Comparison of ENCODE assay signal across 16 mouse cellular contexts in the genomic region with DNA sequence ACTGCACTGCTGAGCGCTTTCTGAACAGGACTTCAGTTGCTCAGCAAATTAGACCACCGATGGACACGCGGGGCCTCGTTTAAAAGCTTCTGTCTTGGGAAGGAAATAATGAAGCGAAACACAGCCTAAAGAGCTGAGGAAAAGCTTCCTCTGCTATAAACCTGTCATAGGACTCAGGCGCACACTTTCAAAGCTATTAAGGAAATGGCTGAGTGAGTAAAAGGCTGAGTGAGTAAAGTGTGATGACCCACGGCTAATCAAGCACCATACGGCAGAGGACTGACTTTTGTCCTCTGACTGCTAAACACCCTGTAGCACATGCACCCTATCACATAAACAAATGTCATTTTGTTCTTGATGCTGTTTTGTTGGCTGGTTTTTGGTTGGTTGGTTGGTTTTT. TPM values are rescaled to one million over a fixed set of nuclear protein-coding genes. Genes with fewer than 3 reads are reported as not detected.
"Had no signal": no experiment of that assay in that cellular context is flagged by ENCODE, and none has a peak within 500 bp of the region (broad histone marks: within the 10 kb centered on the region; RNA-seq: fewer than 3 reads in every experiment).

No protein-coding gene starts in this region.

- H3K4me3 ChIP-seq: liver, embryonic 15.5 days; lung, embryonic 15.5 days; megakaryocyte, embryonic 14.5 days; midbrain, embryonic 12.5 days had no signal

- H3K9ac ChIP-seq: liver, embryonic 15.5 days; lung, embryonic 15.5 days; midbrain, embryonic 12.5 days had no signal

- H3K4me2 ChIP-seq: liver, embryonic 11.5 days; liver, embryonic 15.5 days; lung, embryonic 15.5 days; midbrain, embryonic 12.5 days had no signal

- DNase-seq: kidney, adult 2 months; kidney, postnatal 25 days; layer of hippocampus, adult 9-11 months; layer of hippocampus, postnatal 36 days; lung, postnatal 14 days; right cerebral cortex, adult 18-20 months; right cerebral cortex, postnatal 25 days; thymus, postnatal 36 days had no signal

- H3K4me1 ChIP-seq: liver, embryonic 15.5 days; lung, embryonic 15.5 days; megakaryocyte, embryonic 14.5 days; midbrain, embryonic 12.5 days had no signal

- H3K27me3 ChIP-seq: liver, embryonic 15.5 days; lung, embryonic 15.5 days; midbrain, embryonic 12.5 days had no signal

- H3K27ac ChIP-seq: liver, embryonic 15.5 days; lung, embryonic 15.5 days; macrophage; midbrain, embryonic 12.5 days had no signal

- ATAC-seq: intestine, embryonic 16.5 days; midbrain, embryonic 16.5 days had no signal

- H3K36me3 ChIP-seq: liver, embryonic 15.5 days; lung, embryonic 15.5 days; midbrain, embryonic 12.5 days had no signal

- H3K9me3 ChIP-seq: liver, embryonic 15.5 days; lung, embryonic 15.5 days had no signal

RNA-seq across cellular contexts. Expression of gene Coch, which starts 31.7 kb away (rescaled TPM):
- polyA plus RNA-seq: macrophage had no signal
